Mouse (Mus musculus) cortical plate, adult 2 months (tissue): ENCODE results near the gene Tnrc18. TPM values are rescaled to one million over a fixed set of nuclear protein-coding genes. Genes with fewer than 3 reads are reported as not detected.

ENCODE experiments used
- H3K27ac ChIP-seq: fragments of 200-500 bp; 2 replicates; pipeline ENCODE4 v1.5.1; 2012; ENCODE audit warnings: low read length, control low read depth, inconsistent platforms; ENCODE audit not compliant: insufficient read depth
- H3K4me1 ChIP-seq: fragments of 200-500 bp; 2 replicates; pipeline ENCODE4 v1.6.1; 2011; ENCODE audit warnings: low read length; ENCODE audit not compliant: control insufficient read depth, insufficient read depth
- H3K4me3 ChIP-seq: fragments of 200-500 bp; 2 replicates; pipeline ENCODE4 v1.5.1; 2011; ENCODE audit warnings: mild to moderate bottlenecking, low read length, control low read depth; ENCODE audit not compliant: insufficient read depth
- CTCF ChIP-seq: fragments of 200-500 bp; IDR thresholded peaks from 2 replicates; pipeline ENCODE4 v1.5.1; 2011; ENCODE audit warnings: mild to moderate bottlenecking, control low read depth, low read length; ENCODE audit not compliant: insufficient read depth; ENCODE audit errors: extremely low read depth
- POLR2A ChIP-seq: fragments of 200-500 bp; IDR thresholded peaks from 2 replicates; pipeline ENCODE4 v1.6.1; 2011; ENCODE audit warnings: mild to moderate bottlenecking, low read length, control low read depth; ENCODE audit not compliant: insufficient read depth; ENCODE audit errors: extremely low read depth
- polyA plus RNA-seq: library from polyadenylated mRNA; depleted of rRNA; stranded (reverse); fragments of >200 nt; gene quantifications from 2 replicates; pipeline ENCODE4 v1.2.3, GENCODE M21; 2012; rRNA removed

The Tnrc18 gene
- polyA plus RNA-seq = 29.6 and 31.7 TPM in 2 replicates

DNA sequence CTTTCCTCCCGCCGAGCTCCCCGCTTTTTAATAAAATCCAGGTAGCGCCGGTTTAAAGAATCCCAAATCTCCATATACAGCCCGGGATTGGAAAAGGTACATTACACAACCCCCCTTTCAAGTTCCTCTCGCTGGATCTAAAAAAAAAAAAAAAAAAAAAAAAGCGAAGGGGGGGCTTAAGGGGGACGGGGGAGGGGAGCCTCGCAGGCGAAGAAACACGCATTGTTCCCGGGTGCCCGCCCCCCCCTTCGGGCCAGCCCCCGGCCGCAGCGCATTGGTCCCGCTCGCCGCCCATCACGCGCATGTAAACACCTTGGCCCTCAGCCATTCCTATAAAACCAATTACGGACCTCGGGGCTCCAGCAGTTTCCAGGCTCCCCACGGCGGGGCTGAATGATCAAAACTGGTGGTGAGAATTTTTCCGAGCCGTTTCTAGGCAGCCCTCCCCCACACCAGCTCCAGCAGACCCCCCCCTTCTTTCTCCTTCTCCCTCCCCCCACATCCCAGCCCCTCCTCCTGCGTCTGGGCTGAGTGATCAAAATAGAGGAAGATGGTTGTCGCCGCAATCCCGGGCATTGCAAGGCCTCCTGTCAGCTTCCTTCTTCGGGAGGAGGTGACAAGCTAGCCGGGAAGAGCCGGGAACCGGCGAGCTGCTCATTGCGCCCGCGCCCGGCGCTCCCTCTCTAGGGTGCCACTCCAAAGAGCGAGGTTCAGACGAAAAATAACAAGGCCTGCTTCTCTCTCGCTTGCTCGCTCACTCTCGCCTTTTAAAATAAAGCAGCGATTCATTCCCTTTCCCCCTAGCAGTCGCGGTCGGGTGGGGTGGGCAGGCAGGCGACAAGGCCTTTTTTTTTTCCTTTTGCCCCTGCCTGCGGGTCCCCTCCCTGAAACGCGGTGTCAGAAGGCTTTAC is at the start of gene Tnrc18:
Gene Tnrc18 (minus strand): TSS at position 139 of the 911 bp plus-strand sequence.
- Histone ChIP-seq H3K4me3 (peak within 1 kb of the TSS; percentile 95), H3K27ac (peak within 1 kb of the TSS; percentile 100), H3K4me1 (peaks cover 2% of the 10 kb centered on the region; the same call in 1 of the 2 replicates)
- TF ChIP-seq POLR2A = peak; percentile 88
- TF ChIP-seq CTCF = no peak

DNA sequence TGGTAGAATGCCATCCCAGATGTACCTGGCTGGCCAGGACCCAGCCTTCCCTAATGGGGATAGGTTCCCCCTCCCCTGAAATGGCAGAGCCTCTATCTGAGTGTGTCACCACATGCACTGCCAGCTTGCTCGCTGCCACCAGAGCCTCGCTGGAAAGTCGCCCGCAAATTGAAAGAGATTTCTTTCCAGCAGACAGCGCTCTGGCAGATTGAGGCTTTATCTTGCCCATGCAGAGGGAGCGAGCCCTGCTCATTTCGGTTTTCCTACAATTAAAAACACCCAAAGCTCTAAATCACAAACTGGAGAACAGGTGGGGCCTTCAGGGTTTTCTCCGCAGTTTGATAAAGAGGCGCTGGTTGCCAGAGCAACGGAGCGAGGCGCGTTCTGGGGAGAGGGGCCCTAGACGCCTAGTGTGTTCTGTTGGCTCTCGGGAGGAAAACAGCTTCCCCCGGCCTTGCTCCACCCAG is 40.3 kb upstream of the Tnrc18 start:
- Histone ChIP-seq H3K4me3 (no peak overlapping the region), H3K4me1 (0 out of 2 replicates have a peak, but pooled peaks cover 2% of the 10 kb centered on the region), H3K27ac (no peak overlapping the region)
- TF ChIP-seq CTCF (no peak), POLR2A (peak; percentile 36; the same call in 1 of the 2 replicates)

DNA sequence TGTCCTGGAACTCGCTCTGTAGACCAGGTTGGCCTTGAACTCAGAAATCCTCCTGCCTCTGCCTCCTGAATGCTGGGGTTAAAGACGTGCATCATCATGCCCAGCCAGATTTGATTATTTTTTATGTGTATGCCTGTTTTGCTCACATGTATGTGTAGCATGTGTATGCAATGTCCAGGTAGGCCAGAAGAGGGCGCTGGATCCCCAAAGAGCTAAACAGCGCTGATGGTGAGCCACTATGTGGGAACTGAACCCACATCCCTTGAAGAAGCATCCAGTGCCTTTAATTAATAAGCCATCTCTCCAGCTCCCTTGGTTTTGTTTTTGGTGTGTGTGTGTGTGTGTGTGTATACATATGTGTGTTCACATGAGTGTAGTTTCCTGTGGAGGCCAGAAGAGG is 38.9 kb upstream of the Tnrc18 start:
- H3K27ac ChIP-seq = no peak overlapping the region
- 0 out of 2 replicates have a peak, but pooled peaks have one; percentile 5 for TF ChIP-seq CTCF
- TF ChIP-seq POLR2A = no peak
- H3K4me3 ChIP-seq = no peak overlapping the region
- H3K4me1 ChIP-seq = 0 out of 2 replicates have a peak, but pooled peaks cover 2% of the 10 kb centered on the region

DNA sequence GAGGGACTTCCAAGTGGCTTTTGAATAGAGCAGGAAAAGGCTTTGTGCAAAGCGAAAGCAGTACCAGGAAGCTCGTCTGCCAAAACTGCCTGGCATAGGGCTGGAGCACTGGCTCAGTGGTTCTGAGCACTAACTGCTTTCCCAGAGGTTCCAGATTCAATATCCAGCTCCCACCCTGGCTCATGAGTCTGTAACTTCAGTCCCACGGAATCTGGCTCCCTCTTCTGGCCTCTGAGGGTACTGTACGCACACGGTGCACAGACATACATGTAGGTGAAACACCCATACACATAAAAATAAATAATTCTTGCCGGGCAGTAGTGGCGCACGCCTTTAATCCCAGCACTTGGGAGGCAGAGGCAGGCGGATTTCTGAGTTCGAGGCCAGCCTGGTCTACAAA is 37.4 kb upstream of the Tnrc18 start:
- TF ChIP-seq CTCF (peak; percentile 58), POLR2A (no peak)
- Histone ChIP-seq H3K4me1 (0 out of 2 replicates have a peak, but pooled peaks cover 2% of the 10 kb centered on the region), H3K4me3 (no peak overlapping the region)

DNA sequence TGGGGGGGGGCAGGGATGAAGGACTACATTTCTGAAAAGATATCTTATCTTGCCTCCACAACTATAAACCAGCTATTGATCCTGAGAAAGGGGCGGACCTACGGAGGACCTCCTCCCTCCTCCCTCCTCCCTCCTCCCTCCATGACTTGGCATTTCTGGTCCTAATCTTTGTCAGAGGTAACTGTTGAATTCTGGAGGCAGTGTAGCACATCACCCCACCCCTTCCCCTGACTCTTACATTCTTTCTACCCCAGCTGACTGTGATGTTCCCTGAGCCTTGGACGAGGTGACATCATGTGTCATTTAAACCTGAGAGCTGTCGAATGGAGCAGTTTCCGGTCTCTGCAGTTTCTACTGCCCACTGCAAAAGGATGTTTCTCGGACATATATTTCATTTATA is 36.1 kb upstream of the Tnrc18 start:
- H3K4me3 ChIP-seq = no peak overlapping the region
- TF ChIP-seq POLR2A = no peak
- no peak for TF ChIP-seq CTCF
- H3K27ac ChIP-seq = no peak overlapping the region
- H3K4me1 ChIP-seq = 0 out of 2 replicates have a peak, but pooled peaks cover 2% of the 10 kb centered on the region

More for the DNA sequence above, 37.4 kb upstream of the Tnrc18 start:
- no peak overlapping the region for H3K27ac ChIP-seq

DNA sequence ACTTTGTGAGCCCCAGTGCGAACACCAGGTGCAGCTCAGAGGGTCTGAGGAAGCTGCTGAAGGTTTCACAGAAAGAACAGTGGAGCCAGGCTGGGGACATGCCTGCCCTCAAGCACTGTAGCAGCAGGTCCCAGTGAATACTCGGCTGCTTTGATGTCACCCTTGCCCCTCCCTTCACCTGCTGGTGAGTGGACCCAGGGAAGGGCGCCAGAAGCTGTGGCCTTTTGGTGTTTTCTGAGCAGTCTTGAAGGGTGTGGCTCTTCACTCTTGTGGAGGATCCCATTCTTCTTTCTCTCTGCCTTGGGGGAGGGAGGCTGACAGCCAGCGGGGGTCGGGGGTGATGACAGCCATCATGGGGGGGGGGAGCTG is 34.2 kb upstream of the Tnrc18 start:
- TF ChIP-seq CTCF (no peak), POLR2A (no peak)
- Histone ChIP-seq H3K4me3 (no peak overlapping the region), H3K4me1 (no peaks in the 10 kb centered on the region), H3K27ac (no peak overlapping the region)

DNA sequence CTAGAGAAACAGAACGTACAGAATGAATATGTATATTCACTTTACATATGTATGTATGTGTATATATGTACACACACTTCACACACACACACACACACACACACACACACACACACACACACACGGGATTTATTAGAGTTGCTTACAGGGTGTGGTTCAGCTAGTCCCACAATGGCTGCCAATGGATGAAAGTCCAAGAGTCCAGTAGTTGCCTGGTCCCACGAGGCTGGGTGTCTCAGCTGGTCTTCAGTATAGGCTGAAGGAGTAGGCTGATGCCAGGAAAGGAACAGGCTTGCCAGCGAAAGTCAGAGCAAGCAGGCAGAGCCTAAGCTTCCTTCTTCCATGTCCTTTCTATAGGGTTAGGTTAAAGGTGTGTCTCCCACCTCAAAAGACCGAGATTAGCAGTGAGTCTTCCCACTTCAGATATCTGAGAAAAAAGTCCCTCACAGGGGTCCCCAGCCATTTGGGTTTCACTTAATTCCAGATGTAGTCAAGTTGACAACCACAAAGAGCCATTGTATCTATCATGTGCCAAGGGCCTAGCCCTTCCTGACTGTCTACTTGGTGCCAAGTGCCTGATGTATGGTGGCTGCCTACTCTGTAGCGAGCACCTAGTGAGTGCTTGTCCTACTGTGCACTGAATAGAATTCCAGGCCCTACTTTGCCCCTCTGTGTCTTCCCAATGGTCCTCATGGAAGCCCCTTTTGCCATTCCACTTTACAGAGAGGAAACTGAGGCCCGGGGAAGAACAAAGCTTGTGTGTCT is 33.6 kb upstream of the Tnrc18 start:
- TF ChIP-seq CTCF (no peak), POLR2A (no peak)
- Histone ChIP-seq H3K4me3 (no peak overlapping the region), H3K27ac (no peak overlapping the region), H3K4me1 (no peaks in the 10 kb centered on the region)

DNA sequence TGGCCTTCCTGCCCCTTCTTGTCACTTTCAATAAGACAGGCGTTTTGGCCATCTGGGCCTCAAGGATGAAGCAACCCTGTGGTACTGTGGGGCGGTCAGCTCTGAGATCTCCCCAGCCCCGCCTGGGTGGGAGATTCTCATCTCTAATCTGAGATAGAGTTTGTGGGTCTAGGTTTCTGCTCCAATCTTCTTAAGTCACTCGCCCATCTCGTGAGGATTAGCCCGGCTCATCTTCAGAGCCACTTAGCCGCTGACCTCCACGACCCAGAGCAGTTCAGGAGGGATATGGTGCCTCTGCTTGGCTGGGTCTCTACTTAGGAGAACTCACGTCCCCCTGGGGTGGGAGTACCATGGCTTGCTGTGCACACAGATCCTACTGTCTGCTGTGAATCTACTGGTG is 33.0 kb upstream of the Tnrc18 start:
- no peaks in the 10 kb centered on the region for H3K4me1 ChIP-seq
- H3K4me3 ChIP-seq = no peak overlapping the region

DNA sequence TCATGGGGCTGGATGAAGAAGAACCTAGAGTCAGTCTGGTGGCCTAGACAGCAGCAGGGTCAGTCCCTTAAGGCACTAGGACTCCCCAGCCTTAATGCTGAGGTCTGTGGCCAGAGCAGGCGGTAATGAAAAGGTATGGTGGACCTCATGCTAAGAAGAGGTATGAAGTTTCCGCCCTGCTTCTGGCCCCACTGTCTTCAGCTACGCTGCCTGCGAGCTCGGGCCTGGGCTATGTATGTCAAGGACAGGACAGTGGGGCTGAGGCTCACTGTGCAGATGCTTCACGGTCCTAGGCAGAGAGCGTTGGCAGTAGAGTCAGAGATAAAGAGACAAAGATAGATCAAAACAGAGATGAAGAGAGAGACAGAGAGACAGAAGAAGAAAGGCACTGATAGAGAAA is 31.4 kb upstream of the Tnrc18 start:
- no peaks in the 10 kb centered on the region for H3K4me1 ChIP-seq

More for the DNA sequence above, 33.0 kb upstream of the Tnrc18 start:
- H3K27ac ChIP-seq = no peak overlapping the region
- no peak for TF ChIP-seq CTCF
- TF ChIP-seq POLR2A = no peak

DNA sequence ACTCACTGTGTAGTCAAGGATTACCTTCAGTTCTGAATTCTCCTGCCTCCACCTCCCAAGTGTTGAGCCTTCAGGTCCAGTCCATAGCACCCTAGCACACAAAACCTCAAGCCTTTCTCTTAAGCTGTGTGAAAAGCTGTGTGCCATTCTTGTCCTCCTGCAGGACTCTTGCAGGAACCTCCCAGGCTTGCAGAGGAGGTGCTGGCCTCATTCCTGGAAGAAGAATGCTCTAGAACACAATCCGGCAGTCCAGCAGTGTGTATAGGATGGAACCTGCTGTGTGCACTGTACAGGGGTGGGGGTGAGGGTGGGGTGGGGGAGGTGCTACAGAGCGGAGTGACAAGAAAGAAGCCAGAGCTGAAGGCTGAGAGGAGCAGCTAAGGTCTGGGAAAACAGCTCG is 30.7 kb upstream of the Tnrc18 start:
- Histone ChIP-seq H3K4me3 (no peak overlapping the region), H3K27ac (no peak overlapping the region), H3K4me1 (no peaks in the 10 kb centered on the region)
- no peak for TF ChIP-seq POLR2A
- no peak for TF ChIP-seq CTCF

More for the DNA sequence above, 31.4 kb upstream of the Tnrc18 start:
- TF ChIP-seq POLR2A (no peak), CTCF (no peak)
- Histone ChIP-seq H3K27ac (no peak overlapping the region), H3K4me3 (no peak overlapping the region)
